Mouse (Mus musculus) CH12.LX (cell line): Measurements from ENCODE around the gene 6030468B19Rik. TPM values are rescaled to one million over a fixed set of nuclear protein-coding genes. Genes with fewer than 3 reads are reported as not detected.

Source experiments
- DNase-seq: peaks from one replicate; pipeline ENCODE4 v3.0.0-alpha.2; 2013; ENCODE audit errors: extremely low read depth
- H3K27ac ChIP-seq: 2 replicates; pipeline ENCODE4 v1.5.1; 2012; ENCODE audit warnings: low read depth, mild to moderate bottlenecking, control low read depth, moderate library complexity; ENCODE audit not compliant: insufficient read depth
- H3K27me3 ChIP-seq: replicated peaks from 2 replicates; pipeline ENCODE3; 2012; ENCODE audit warnings: inconsistent platforms
- H3K36me3 ChIP-seq, 2 experiments: replicated peaks in 1 of 2; 2 replicates each; pipeline versions ENCODE3 to v1.6.1; 2012; ENCODE audit warnings: inconsistent platforms in 1 of 2, low read length in 1 of 2, mild to moderate bottlenecking in 1 of 2, mixed read lengths in 1 of 2, moderate library complexity in 1 of 2; ENCODE audit not compliant: control insufficient read depth in 1 of 2, insufficient read depth in 1 of 2
- H3K4me1 ChIP-seq, 2 experiments: 2 replicates each; pipeline ENCODE4 v1.6.1; 2012; ENCODE audit warnings: inconsistent platforms in 1 of 2, moderate library complexity in 1 of 2; ENCODE audit not compliant: insufficient read depth in 2 of 2, control insufficient read depth in 1 of 2
- H3K4me2 ChIP-seq: 2 replicates; pipeline ENCODE4 v1.6.1; 2012; ENCODE audit warnings: low read depth, mild to moderate bottlenecking, control low read depth; ENCODE audit not compliant: poor library complexity, insufficient read depth, severe bottlenecking
- H3K4me3 ChIP-seq, 3 experiments: fragments of 150-350 bp in 1 of 3; sonication (generic) in 1 of 3; replicated peaks in 1 of 3; 2 replicates each; pipeline versions ENCODE3 to v1.5.1; 2011 to 2012; ENCODE audit warnings: low read depth in 2 of 3, low read length in 2 of 3, mild to moderate bottlenecking in 2 of 3, moderate library complexity in 2 of 3, control low read depth in 1 of 3, improper control_type of control experiment in 1 of 3, inconsistent platforms in 1 of 3, mixed read lengths in 1 of 3; ENCODE audit not compliant: poor library complexity in 1 of 3
- H3K79me2 ChIP-seq: replicated peaks from 2 replicates; pipeline ENCODE4 v1.6.1; 2012; ENCODE audit warnings: mild to moderate bottlenecking, moderate library complexity; ENCODE audit not compliant: control insufficient read depth, poor library complexity, insufficient read depth, severe bottlenecking; ENCODE audit errors: extremely low read depth
- H3K9ac ChIP-seq: 2 replicates; pipeline ENCODE4 v1.6.1; 2012; ENCODE audit warnings: low read depth, mild to moderate bottlenecking, control low read depth, moderate library complexity; ENCODE audit not compliant: insufficient read depth
- H3K9me3 ChIP-seq: replicated peaks from 2 replicates; pipeline ENCODE3; 2012; ENCODE audit warnings: low read length, inconsistent platforms, mixed read lengths
- BHLHE40 ChIP-seq: IDR thresholded peaks from 2 replicates; pipeline ENCODE4 v1.6.1; 2011; ENCODE audit warnings: mild to moderate bottlenecking, low read depth, low read length, improper control_type of control experiment
- CHD2 ChIP-seq: IDR thresholded peaks from 2 replicates; pipeline ENCODE4 v1.6.1; 2011; ENCODE audit warnings: low read length, improper control_type of control experiment
- CTCF ChIP-seq, 2 experiments: IDR thresholded peaks in 1 of 2; conservative IDR thresholded peaks in 1 of 2; 2 replicates each; pipeline ENCODE4 v1.5.1; 2011 to 2012; ENCODE audit warnings: low read depth in 2 of 2, low read length in 2 of 2, improper control_type of control experiment in 1 of 2, inconsistent platforms in 1 of 2, mild to moderate bottlenecking in 1 of 2, moderate library complexity in 1 of 2
- E2F4 ChIP-seq: IDR thresholded peaks from 2 replicates; pipeline ENCODE4 v1.6.1; 2011; ENCODE audit warnings: low read depth, low read length, improper control_type of control experiment; ENCODE audit not compliant: insufficient replicate concordance
- EP300 ChIP-seq: IDR thresholded peaks from 2 replicates; pipeline ENCODE4 v1.6.1; 2011; ENCODE audit warnings: low read length, improper control_type of control experiment
- ETS1 ChIP-seq: conservative IDR thresholded peaks from 2 replicates; pipeline ENCODE4 v1.6.1; 2012; ENCODE audit warnings: low read depth, mild to moderate bottlenecking, inconsistent platforms, low read length, improper control_type of control experiment, moderate library complexity
- GABPA ChIP-seq: IDR thresholded peaks from 2 replicates; pipeline ENCODE4 v1.6.1; 2012; ENCODE audit warnings: low read depth, low read length, improper control_type of control experiment, inconsistent platforms; ENCODE audit not compliant: insufficient replicate concordance
- HCFC1 ChIP-seq: IDR thresholded peaks from 2 replicates; pipeline ENCODE4 v1.6.1; 2012; ENCODE audit warnings: low read depth, mild to moderate bottlenecking, inconsistent platforms, low read length, improper control_type of control experiment
- IRF4 ChIP-seq: IDR thresholded peaks from 2 replicates; pipeline ENCODE4 v1.6.1; 2014; ENCODE audit warnings: low read depth, mild to moderate bottlenecking, inconsistent platforms, low read length, improper control_type of control experiment
- JUN ChIP-seq: IDR thresholded peaks from 2 replicates; pipeline ENCODE4 v1.6.1; 2011; ENCODE audit warnings: low read depth, mild to moderate bottlenecking, low read length, improper control_type of control experiment, moderate library complexity; ENCODE audit not compliant: insufficient read depth
- JUND ChIP-seq: conservative IDR thresholded peaks from 2 replicates; pipeline ENCODE4 v1.6.1; 2011; ENCODE audit warnings: low read depth, low read length, improper control_type of control experiment
- KAT2A ChIP-seq: IDR thresholded peaks from 2 replicates; pipeline ENCODE4 v1.6.1; 2012; ENCODE audit warnings: low read length, improper control_type of control experiment, inconsistent platforms; ENCODE audit not compliant: insufficient replicate concordance
- MAFK ChIP-seq: IDR thresholded peaks from 2 replicates; pipeline ENCODE4 v1.6.1; 2011; ENCODE audit warnings: low read length, improper control_type of control experiment; ENCODE audit not compliant: insufficient replicate concordance
- MAX ChIP-seq: IDR thresholded peaks from 2 replicates; pipeline ENCODE4 v1.6.1; 2011; ENCODE audit warnings: low read length, improper control_type of control experiment
- MAZ ChIP-seq: IDR thresholded peaks from 2 replicates; pipeline ENCODE4 v1.6.1; 2012; ENCODE audit warnings: low read depth, mild to moderate bottlenecking, inconsistent platforms, low read length, improper control_type of control experiment, moderate library complexity
- MXI1 ChIP-seq: IDR thresholded peaks from 2 replicates; pipeline ENCODE4 v1.6.1; 2011; ENCODE audit warnings: mild to moderate bottlenecking, low read depth, low read length, improper control_type of control experiment
- MYC ChIP-seq: IDR thresholded peaks from 2 replicates; pipeline ENCODE4 v1.6.1; 2011; ENCODE audit warnings: low read depth, mild to moderate bottlenecking, improper control_type of control experiment, low read length
- NELFE ChIP-seq: IDR thresholded peaks from 2 replicates; pipeline ENCODE4 v1.6.1; 2011; ENCODE audit warnings: low read depth, low read length, improper control_type of control experiment
- NRF1 ChIP-seq: IDR thresholded peaks from 2 replicates; pipeline ENCODE4 v1.6.1; 2014; ENCODE audit warnings: low read depth, mild to moderate bottlenecking, inconsistent platforms, low read length, improper control_type of control experiment, moderate library complexity
- PAX5 ChIP-seq: IDR thresholded peaks from 2 replicates; pipeline ENCODE4 v1.6.1; 2012; ENCODE audit warnings: low read length, inconsistent platforms, mixed read lengths
- POLR2AphosphoS2 ChIP-seq: IDR thresholded peaks from 2 replicates; pipeline ENCODE4 v1.6.1; 2011; ENCODE audit warnings: low read depth, low read length, improper control_type of control experiment
- RCOR1 ChIP-seq: conservative IDR thresholded peaks from 2 replicates; pipeline ENCODE4 v1.6.1; 2012; ENCODE audit warnings: low read depth, mild to moderate bottlenecking, inconsistent platforms, low read length, improper control_type of control experiment
- SIN3A ChIP-seq: IDR thresholded peaks from 2 replicates; pipeline ENCODE4 v1.6.1; 2012; ENCODE audit warnings: low read length, improper control_type of control experiment, inconsistent platforms
- SMC3 ChIP-seq: IDR thresholded peaks from 2 replicates; pipeline ENCODE4 v1.6.1; 2011; ENCODE audit warnings: low read depth, low read length, improper control_type of control experiment
- TBP ChIP-seq: conservative IDR thresholded peaks from 2 replicates; pipeline ENCODE4 v1.6.1; 2011; ENCODE audit warnings: low read depth, low read length, improper control_type of control experiment
- TCF12 ChIP-seq: IDR thresholded peaks from 2 replicates; pipeline ENCODE4 v1.6.1; 2014; ENCODE audit warnings: low read depth, mild to moderate bottlenecking, inconsistent platforms, low read length, improper control_type of control experiment
- UBTF ChIP-seq: IDR thresholded peaks from 2 replicates; pipeline ENCODE4 v1.6.1; 2012; ENCODE audit warnings: low read depth, mild to moderate bottlenecking, inconsistent platforms, low read length, improper control_type of control experiment, moderate library complexity
- USF1 ChIP-seq: IDR thresholded peaks from 2 replicates; pipeline ENCODE4 v1.6.1; 2014; ENCODE audit warnings: low read depth, mild to moderate bottlenecking, inconsistent platforms, low read length, improper control_type of control experiment
- ZC3H11A ChIP-seq: IDR thresholded peaks from 2 replicates; pipeline ENCODE4 v1.6.1; 2012; ENCODE audit warnings: low read depth, mild to moderate bottlenecking, inconsistent platforms, low read length, improper control_type of control experiment
- ZKSCAN1 ChIP-seq: IDR thresholded peaks from 2 replicates; pipeline ENCODE4 v1.6.1; 2012; ENCODE audit warnings: low read depth, inconsistent platforms, low read length, improper control_type of control experiment, borderline replicate concordance
- ZMIZ1 ChIP-seq: IDR thresholded peaks from 2 replicates; pipeline ENCODE4 v1.6.1; 2012; ENCODE audit warnings: low read depth, mild to moderate bottlenecking, inconsistent platforms, low read length, improper control_type of control experiment
- dilution Hi-C: fragments of 300-500 bp; cut with MboI; formaldehyde crosslinking; loops from 2 replicates; pipeline ENCODE4 v1.14.3; 2020; ENCODE audit warnings: low sequenced_read_pairs; ENCODE audit not compliant: extremely low pct_unique_long_range_greater_than_20kb, extremely low pct_ligation_motif_present
- in situ Hi-C: fragments of 300-500 bp; cut with MboI; formaldehyde crosslinking; loops from 3 replicates; pipeline ENCODE4 v1.14.3; 2019; ENCODE audit warnings: low sequenced_read_pairs, low pct_ligation_motif_present, low pct_unique_long_range_greater_than_20kb, mixed read lengths
- polyA plus RNA-seq: library from polyadenylated mRNA; unstranded; fragments of >175 nt; gene quantifications from 2 replicates; pipeline ENCODE4 v1.2.1, GENCODE M21; 2012; ENCODE audit warnings: low read depth; ENCODE audit not compliant: insufficient read length
- total RNA-seq, 2 experiments: library from RNA; depleted of rRNA; stranded (reverse); fragments of 300-350 nt in 1 of 2; fragments of >200 nt in 1 of 2; gene quantifications; 2 replicates each; pipeline ENCODE4 v1.2.3; 2012 to 2014

The 6030468B19Rik gene
- total and polyA plus RNA-seq, 3 experiments: 0.93 to 1.7 (median 1.5) TPM

GRCm38 (mm10) chr11:117809407-117810311, 12.2 kb downstream of the 6030468B19Rik start, which contains the start of the genes Gm20708 and Syngr2 (continued):
- TF ChIP-seq CTCF (conservative IDR thresholded peaks at IDR 0.05 in 1 of 2, IDR thresholded peaks at IDR 0.05 in 1 of 2; ENCODE audit: low read depth in 2 of 2, low read length in 2 of 2) (no peak), E2F4 (0 out of 2 replicates have a peak, but pooled peaks have one; percentile 61), ZKSCAN1 (no peak), ZC3H11A (no peak), MAZ (no peak; the same call in 1 of the 2 replicates), SIN3A (peak; percentile 69), PAX5 (no peak), EP300 (0 out of 2 replicates have a peak, but pooled peaks have one; percentile 14), JUND (no peak), MXI1 (peak; percentile 96), USF1 (peak; percentile 9; the same call in 1 of the 2 replicates), HCFC1 (peak; percentile 50; the same call in 1 of the 2 replicates), ETS1 (0 out of 2 replicates have a peak, but pooled peaks have one; percentile 9), POLR2AphosphoS2 (no peak), NRF1 (peak; percentile 39; the same call in 1 of the 2 replicates), BHLHE40 (peak; percentile 73), IRF4 (peak; percentile 6), MAFK (no peak)

DNA sequence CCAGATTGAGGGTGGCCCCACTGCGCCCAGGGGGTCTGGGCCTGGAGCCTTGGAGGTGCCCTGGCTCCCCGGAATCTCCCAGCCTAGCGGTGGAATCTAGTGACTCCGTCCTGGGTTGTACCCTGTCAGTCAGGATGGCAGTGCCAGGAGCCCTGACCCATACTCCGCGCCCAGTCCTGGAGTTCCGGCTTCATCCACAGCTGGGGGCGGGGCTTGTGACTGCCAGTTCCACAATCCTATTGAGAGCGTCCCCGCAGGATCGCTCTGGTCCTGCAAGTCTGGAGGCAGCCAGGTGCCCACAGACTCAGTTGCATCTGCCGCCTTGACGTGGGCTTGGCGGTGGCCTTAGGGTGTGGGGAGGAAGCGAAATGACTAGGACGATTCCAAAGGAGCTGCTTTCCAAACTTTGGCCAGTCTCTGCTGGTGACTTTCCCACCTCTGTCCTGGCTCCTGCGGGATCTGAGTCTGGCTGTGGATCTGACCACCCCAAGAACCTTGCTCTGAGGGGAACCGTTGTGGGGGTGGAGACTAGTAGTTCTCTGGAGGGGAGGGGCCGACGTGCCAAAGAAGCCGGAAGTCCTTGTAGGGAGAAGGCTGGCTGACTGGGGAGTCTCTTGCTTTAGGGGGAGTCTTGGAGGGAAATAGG, 13.1 kb downstream of the 6030468B19Rik start:
- peak; percentile 94 for DNase-seq
- no peaks in the 10 kb centered on the region for H3K27me3 ChIP-seq
- H3K4me1 ChIP-seq: peaks cover 28 to 83% of the 10 kb centered on the region in 2 experiments
- in situ Hi-C loops (no loop called here), dilution Hi-C loops (no loop called here)
- H3K9ac ChIP-seq: peak overlapping the region; percentile 73
- H3K4me2 ChIP-seq: peak overlapping the region; percentile 67
- H3K27ac ChIP-seq: peak overlapping the region; percentile 68
- no peaks in the 10 kb centered on the region for H3K9me3 ChIP-seq
- peaks cover 41 to 57% of the 10 kb centered on the region in 2 experiments for H3K36me3 ChIP-seq
- peaks cover 56% of the 10 kb centered on the region for H3K79me2 ChIP-seq
- peak overlapping the region; percentile 80 to 98 (median 93) for H3K4me3 ChIP-seq
- TF ChIP-seq USF1 (no peak), ZMIZ1 (peak; percentile 94), PAX5 (no peak), NELFE (peak; percentile 52; the same call in 1 of the 2 replicates), UBTF (peak; percentile 43), RCOR1 (no peak), ZC3H11A (no peak), TCF12 (peak; percentile 18; the same call in 1 of the 2 replicates), JUN (no peak), MAX (no peak; the same call in 1 of the 2 replicates), SMC3 (peak; percentile 5), MAFK (no peak), EP300 (no peak), TBP (peak; percentile 54; the same call in 1 of the 2 replicates), POLR2AphosphoS2 (peak; percentile 95), CHD2 (0 out of 2 replicates have a peak, but pooled peaks have one; percentile 68), CTCF (conservative IDR thresholded peaks at IDR 0.05 in 1 of 2, IDR thresholded peaks at IDR 0.05 in 1 of 2; ENCODE audit: low read depth in 2 of 2, low read length in 2 of 2) (peak in 1 of 2 experiments; percentile 45; a peak in 2 of 4 replicates), MYC (no peak), E2F4 (no peak), GABPA (no peak), BHLHE40 (peak; percentile 29; the same call in 1 of the 2 replicates), KAT2A (0 out of 2 replicates have a peak, but pooled peaks have one; percentile 29)
